Mouse (Mus musculus) effector memory CD4-positive, alpha-beta T cell, adult 5 months (primary cell): ENCODE results near the gene Arhgap24. TPM values are rescaled to one million over a fixed set of nuclear protein-coding genes. Genes with fewer than 3 reads are reported as not detected.

ENCODE experiments used
- polyA plus RNA-seq: library from polyadenylated mRNA; unstranded; fragments of 100-300 nt; shearing (Covaris generic); gene quantifications from one replicate; pipeline ENCODE4 v1.2.1, GENCODE M21; 2017

Arhgap24 gene
- not detected for polyA plus RNA-seq

DNA sequence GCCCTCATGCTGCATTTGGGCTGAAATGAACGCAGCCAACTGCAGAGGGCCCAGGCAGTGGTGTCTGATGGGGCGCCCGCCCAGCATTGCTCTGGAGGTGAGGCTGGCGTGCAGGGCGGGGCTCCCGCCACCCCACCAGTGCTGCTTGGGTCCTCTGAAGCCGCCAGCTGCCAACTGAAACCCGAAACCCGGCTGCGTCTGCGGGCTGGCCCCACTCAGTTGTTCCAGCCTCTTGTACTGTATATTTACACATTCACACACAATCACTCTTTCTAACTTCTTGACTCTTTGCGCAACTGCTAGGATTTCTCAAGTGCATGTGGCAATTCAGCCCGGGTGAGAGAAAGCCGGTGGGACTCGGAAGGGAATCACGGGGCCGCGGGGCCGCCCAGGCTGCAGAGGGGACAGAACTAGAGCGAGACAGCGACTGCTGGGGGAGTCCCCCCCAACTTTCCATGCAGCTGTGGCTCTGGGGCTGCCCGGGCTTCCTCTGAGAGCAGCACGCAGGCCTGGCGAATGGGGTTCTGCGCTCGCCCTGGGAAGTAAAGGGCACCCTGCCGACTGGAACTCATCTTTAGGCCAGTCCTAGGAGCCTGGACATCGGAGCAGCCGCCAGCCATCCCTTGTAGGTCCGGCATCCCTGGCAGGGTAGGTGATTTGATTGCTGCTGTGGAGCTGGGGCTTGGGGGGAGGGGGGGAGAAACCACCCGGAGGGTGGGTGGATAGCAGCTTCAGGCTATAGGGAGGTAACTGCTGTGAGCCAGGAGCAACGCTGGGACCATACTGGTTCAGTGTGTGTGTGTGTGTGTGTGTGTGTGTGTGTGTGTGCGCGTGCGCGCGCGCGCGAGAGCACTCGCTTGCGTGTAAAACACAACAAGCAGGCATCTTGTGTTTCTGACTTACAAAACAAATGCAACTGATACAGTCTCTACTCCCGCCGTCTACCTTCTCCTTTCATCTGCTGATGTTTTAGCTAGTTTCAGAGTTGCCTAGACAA lies at the start of gene Arhgap24:
Arhgap24 (plus strand) TSS at position 177 of the 997 bp plus-strand sequence.

